20 mouse cellular contexts compared by ENCODE assay signal in the genomic region with DNA sequence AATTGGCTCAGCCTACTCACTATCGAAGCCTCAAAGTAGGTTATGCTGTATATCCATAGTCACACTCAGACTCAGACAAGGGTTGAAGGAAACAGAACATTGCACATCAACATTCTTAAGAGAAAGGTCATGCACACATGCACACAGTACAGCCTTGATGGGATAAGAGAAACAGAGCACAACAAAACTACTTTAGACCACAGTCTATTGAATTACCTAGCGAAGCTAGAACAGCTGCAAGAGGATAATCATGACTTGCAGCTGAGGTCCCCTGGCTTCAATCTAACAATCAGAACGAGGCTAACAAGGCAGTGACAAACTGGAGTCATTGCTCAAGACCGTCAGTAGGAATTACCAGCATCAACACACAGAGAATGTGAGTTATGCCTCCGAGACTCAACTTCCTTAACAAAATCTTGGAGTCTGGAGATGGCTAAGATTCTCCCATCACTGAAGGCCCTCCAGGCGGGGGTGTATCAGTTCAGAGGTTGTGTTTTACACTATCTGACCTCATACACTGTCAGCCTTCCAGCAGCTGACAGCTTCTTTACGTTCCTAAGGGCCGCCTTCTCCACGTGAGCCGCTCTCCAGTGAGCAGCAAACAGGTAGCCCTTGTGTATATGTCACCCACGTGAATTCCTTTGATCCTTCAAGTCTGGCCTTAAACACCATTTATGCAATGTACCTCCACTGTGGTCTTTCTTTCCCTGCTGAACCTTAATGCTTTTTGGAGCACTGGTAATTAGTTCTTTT. TPM values are rescaled to one million over a fixed set of nuclear protein-coding genes. Genes with fewer than 3 reads are reported as not detected.
A peak's percentile ranks its signal among the peaks of the same experiment; 100 is the strongest.
DNase-seq lines count a peak whose midpoint lies in the region; ATAC-seq and TF ChIP-seq lines count a peak whose summit lies in the region.
"Had no signal": no experiment of that assay in that cellular context is flagged by ENCODE, and none has a peak within 500 bp of the region (broad histone marks: within the 10 kb centered on the region; RNA-seq: fewer than 3 reads in every experiment).

No protein-coding gene starts in this region.

- no peaks in the 10 kb centered on the region for H3K9me3 ChIP-seq in heart, embryonic 12.5 days (replicated peaks)
- H3K9me3 ChIP-seq in limb, embryonic 14.5 days (ENCODE audit: control insufficient read depth, low read length): no peaks in the 10 kb centered on the region
- no peaks in the 10 kb centered on the region for H3K9me3 ChIP-seq in limb, embryonic 10.5 days (replicated peaks)
- H3K9me3 ChIP-seq in hindbrain, embryonic 13.5 days: no peaks in the 10 kb centered on the region
- no peaks in the 10 kb centered on the region for H3K9me3 ChIP-seq in hindbrain, postnatal 0 days (ENCODE audit: low read length)
- H3K9me3 ChIP-seq: embryonic facial prominence, embryonic 12.5 days; limb, embryonic 15.5 days had no signal

- H3K4me3 ChIP-seq in heart, embryonic 12.5 days: no peak overlapping the region
- no peak overlapping the region for H3K4me3 ChIP-seq in limb, embryonic 14.5 days (replicated peaks; ENCODE audit: low read length)
- no peak overlapping the region for H3K4me3 ChIP-seq in limb, embryonic 10.5 days
- H3K4me3 ChIP-seq in hindbrain, embryonic 13.5 days: no peak overlapping the region
- no peak overlapping the region for H3K4me3 ChIP-seq in hindbrain, postnatal 0 days (ENCODE audit: low read length)
- H3K4me3 ChIP-seq: embryonic facial prominence, embryonic 12.5 days; gastrocnemius, adult 2 months; heart, adult 2 months; limb, embryonic 15.5 days had no signal

- ATAC-seq in heart, embryonic 12.5 days (ENCODE audit: insufficient number of reproducible peaks, low FRiP score): no peak
- peak; percentile 41; the same call in 1 of the 2 replicates for ATAC-seq in limb, embryonic 14.5 days (ENCODE audit: low FRiP score, low read depth)
- ATAC-seq in hindbrain, embryonic 13.5 days (ENCODE audit: low FRiP score): peak; percentile 72
- peak; percentile 32 for ATAC-seq in hindbrain, postnatal 0 days
- ATAC-seq: CD4-positive, CD25-positive, alpha-beta regulatory T cell, adult 4 months; liver, postnatal 0 days had no signal

- H3K9ac ChIP-seq in heart, embryonic 12.5 days: no peak overlapping the region
- H3K9ac ChIP-seq in limb, embryonic 14.5 days (ENCODE audit: low read depth, low read length, severe bottlenecking): no peak overlapping the region
- H3K9ac ChIP-seq in hindbrain, embryonic 13.5 days: no peak overlapping the region
- H3K9ac ChIP-seq in hindbrain, postnatal 0 days (replicated peaks; ENCODE audit: low read length): no peak overlapping the region
- H3K9ac ChIP-seq: embryonic facial prominence, embryonic 12.5 days; limb, embryonic 15.5 days; liver, postnatal 0 days had no signal

- H3K4me2 ChIP-seq in heart, embryonic 12.5 days: no peak overlapping the region
- no peak overlapping the region for H3K4me2 ChIP-seq in limb, embryonic 14.5 days (replicated peaks; ENCODE audit: low read depth, low read length, severe bottlenecking)
- no peak overlapping the region for H3K4me2 ChIP-seq in hindbrain, embryonic 13.5 days
- H3K4me2 ChIP-seq in hindbrain, postnatal 0 days (ENCODE audit: low read depth, low read length): no peak overlapping the region
- H3K4me2 ChIP-seq: embryonic facial prominence, embryonic 12.5 days; limb, embryonic 15.5 days had no signal

- peaks cover 6% of the 10 kb centered on the region; the same call in 1 of the 2 replicates for H3K36me3 ChIP-seq in heart, embryonic 12.5 days
- H3K36me3 ChIP-seq in limb, embryonic 14.5 days (ENCODE audit: control insufficient read depth, insufficient read depth, low read length): no peaks in the 10 kb centered on the region
- no peaks in the 10 kb centered on the region for H3K36me3 ChIP-seq in limb, embryonic 10.5 days
- H3K36me3 ChIP-seq in hindbrain, embryonic 13.5 days: peaks cover 8% of the 10 kb centered on the region
- no peaks in the 10 kb centered on the region for H3K36me3 ChIP-seq in hindbrain, postnatal 0 days (ENCODE audit: insufficient read depth, low read length)
- H3K36me3 ChIP-seq: embryonic facial prominence, embryonic 12.5 days; limb, embryonic 15.5 days had no signal

- peak overlapping the region; percentile 6; the same call in 1 of the 2 replicates for H3K27ac ChIP-seq in heart, embryonic 12.5 days (ENCODE audit: poor library complexity, severe bottlenecking)
- no peak overlapping the region for H3K27ac ChIP-seq in limb, embryonic 14.5 days (replicated peaks; ENCODE audit: low read depth, low read length)
- no peak overlapping the region for H3K27ac ChIP-seq in limb, embryonic 10.5 days
- H3K27ac ChIP-seq in hindbrain, embryonic 13.5 days: no peak overlapping the region; the same call in 1 of the 2 replicates
- H3K27ac ChIP-seq in hindbrain, postnatal 0 days: no peak overlapping the region
- H3K27ac ChIP-seq: embryonic facial prominence, embryonic 12.5 days; gastrocnemius, adult 2 months; heart, adult 2 months; limb, embryonic 15.5 days had no signal

- TF ChIP-seq CTCF in hindbrain, postnatal 0 days (IDR thresholded peaks at IDR 0.05; ENCODE audit: low read depth): no peak

- WGBS in heart, embryonic 12.5 days: 51% methylated on average over 11 of the region's 11 CpGs
- 56% methylated on average over 11 of the region's 11 CpGs for WGBS in limb, embryonic 14.5 days
- WGBS in limb, embryonic 10.5 days: 72% methylated on average over 11 of the region's 11 CpGs
- 57% methylated on average over 11 of the region's 11 CpGs for WGBS in hindbrain, embryonic 13.5 days
- WGBS in hindbrain, postnatal 0 days: 54% methylated on average over 11 of the region's 11 CpGs

- TF ChIP-seq POLR2A in limb, embryonic 14.5 days (IDR thresholded peaks at IDR 0.05; ENCODE audit: borderline replicate concordance, extremely low read depth, insufficient read depth, insufficient read length): no peak

- H3K27me3 ChIP-seq in heart, embryonic 12.5 days (replicated peaks): no peaks in the 10 kb centered on the region
- H3K27me3 ChIP-seq in limb, embryonic 14.5 days (ENCODE audit: control insufficient read depth, insufficient read depth, low read length): no peaks in the 10 kb centered on the region
- no peaks in the 10 kb centered on the region for H3K27me3 ChIP-seq in limb, embryonic 10.5 days (ENCODE audit: low read depth, poor library complexity, severe bottlenecking)
- H3K27me3 ChIP-seq in hindbrain, embryonic 13.5 days: no peaks in the 10 kb centered on the region
- no peaks in the 10 kb centered on the region for H3K27me3 ChIP-seq in hindbrain, postnatal 0 days (ENCODE audit: insufficient read depth, low read length)
- H3K27me3 ChIP-seq: embryonic facial prominence, embryonic 12.5 days; limb, embryonic 15.5 days had no signal

- intact Hi-C loops in heart, postnatal 25 days (cut with DNase I): no loop called here

- no peak for DNase-seq in heart, postnatal 25 days (ENCODE audit: low spot score)
- no peak for DNase-seq in limb, embryonic 14.5 days (ENCODE audit: low spot score)
- no peak for DNase-seq in limb, embryonic 10.5 days (ENCODE audit: low spot score)
- no peak for DNase-seq in hindbrain, postnatal 0 days (ENCODE audit: low spot score)
- no peak for DNase-seq in spleen, postnatal 10 days (ENCODE audit: low spot score in 2 of 2)
- no peak for DNase-seq in lung, postnatal 10 days
- DNase-seq: adrenal gland, postnatal 36 days; cerebellum, postnatal 25 days; gastrocnemius, adult 2 months; heart, adult 2 months; kidney, adult 9 months; liver, postnatal 0 days; lung, postnatal 4 days; right cerebral cortex, postnatal 14 days had no signal

- peaks cover 13% of the 10 kb centered on the region for H3K4me1 ChIP-seq in heart, embryonic 12.5 days (replicated peaks)
- no peaks in the 10 kb centered on the region for H3K4me1 ChIP-seq in limb, embryonic 14.5 days (ENCODE audit: control insufficient read depth, insufficient read depth, low read length)
- H3K4me1 ChIP-seq in limb, embryonic 10.5 days: no peaks in the 10 kb centered on the region
- H3K4me1 ChIP-seq in hindbrain, embryonic 13.5 days (replicated peaks): peaks cover 6% of the 10 kb centered on the region; the same call in 1 of the 2 replicates
- no peaks in the 10 kb centered on the region for H3K4me1 ChIP-seq in hindbrain, postnatal 0 days (ENCODE audit: insufficient read depth, low read length)
- H3K4me1 ChIP-seq: embryonic facial prominence, embryonic 12.5 days; limb, embryonic 15.5 days had no signal

RNA-seq across cellular contexts. Expression of gene Snap91, which starts 10.7 kb away (rescaled TPM):
- 77.2 and 84.2 TPM in 2 replicates for polyA plus RNA-seq in heart, embryonic 12.5 days (2016; fragmentation: Nextera tagmentation; extraction: Ambion mirVana)
- total RNA-seq in heart, postnatal 25 days (2021): 10 to 100 TPM in 1 of 2 experiments, 1 to 10 TPM in 1; 9.8 to 10.4 TPM
- 9.3 and 10.2 TPM in 2 replicates for polyA plus RNA-seq in limb, embryonic 14.5 days (2012; rRNA removed)
- 5.2 and 5.5 TPM in 2 replicates for polyA plus RNA-seq in limb, embryonic 14.5 days (2014; fragmentation: Nextera tagmentation; extraction: Ambion mirVana)
- 3.6 and 4.2 TPM in 2 replicates for polyA plus RNA-seq in limb, embryonic 10.5 days (2016; fragmentation: Nextera tagmentation; extraction: Ambion mirVana)
- polyA plus RNA-seq in hindbrain, embryonic 13.5 days (2015; fragmentation: Nextera tagmentation; extraction: Ambion mirVana): 100 and 102 TPM in 2 replicates
- 192 and 210 TPM in 2 replicates for total RNA-seq in hindbrain, postnatal 0 days (2014; rRNA removed)
- 131 and 151 TPM in 2 replicates for polyA plus RNA-seq in hindbrain, postnatal 0 days (2015; fragmentation: Nextera tagmentation; extraction: Ambion mirVana)
- total RNA-seq: MEL had no signal
- polyA plus RNA-seq: CD4-positive, CD25-positive, alpha-beta regulatory T cell, adult 4 months; liver, postnatal 0 days had no signal
